Mouse (Mus musculus) lung, embryonic 15.5 days (tissue): ENCODE data around the gene Reln. TPM values are rescaled to one million over a fixed set of nuclear protein-coding genes. Genes with fewer than 3 reads are reported as not detected.

Experiments
- polyA plus RNA-seq: library from polyadenylated mRNA; unstranded; fragments of >200 nt; fragmentation: Nextera tagmentation; extraction: Ambion mirVana; gene quantifications from 2 replicates; pipeline ENCODE4 v1.2.1, GENCODE M21; 2015

Gene Reln
- polyA plus RNA-seq, 1 experiment from 2014 or later, result 2.4 TPM

Other genes starting within 250 kb of the Reln start
- 37.1 and 38.4 TPM in 2 replicates for gene Orc5, start 205.7 kb upstream of the Reln start, polyA plus RNA-seq